In the genomic region with DNA sequence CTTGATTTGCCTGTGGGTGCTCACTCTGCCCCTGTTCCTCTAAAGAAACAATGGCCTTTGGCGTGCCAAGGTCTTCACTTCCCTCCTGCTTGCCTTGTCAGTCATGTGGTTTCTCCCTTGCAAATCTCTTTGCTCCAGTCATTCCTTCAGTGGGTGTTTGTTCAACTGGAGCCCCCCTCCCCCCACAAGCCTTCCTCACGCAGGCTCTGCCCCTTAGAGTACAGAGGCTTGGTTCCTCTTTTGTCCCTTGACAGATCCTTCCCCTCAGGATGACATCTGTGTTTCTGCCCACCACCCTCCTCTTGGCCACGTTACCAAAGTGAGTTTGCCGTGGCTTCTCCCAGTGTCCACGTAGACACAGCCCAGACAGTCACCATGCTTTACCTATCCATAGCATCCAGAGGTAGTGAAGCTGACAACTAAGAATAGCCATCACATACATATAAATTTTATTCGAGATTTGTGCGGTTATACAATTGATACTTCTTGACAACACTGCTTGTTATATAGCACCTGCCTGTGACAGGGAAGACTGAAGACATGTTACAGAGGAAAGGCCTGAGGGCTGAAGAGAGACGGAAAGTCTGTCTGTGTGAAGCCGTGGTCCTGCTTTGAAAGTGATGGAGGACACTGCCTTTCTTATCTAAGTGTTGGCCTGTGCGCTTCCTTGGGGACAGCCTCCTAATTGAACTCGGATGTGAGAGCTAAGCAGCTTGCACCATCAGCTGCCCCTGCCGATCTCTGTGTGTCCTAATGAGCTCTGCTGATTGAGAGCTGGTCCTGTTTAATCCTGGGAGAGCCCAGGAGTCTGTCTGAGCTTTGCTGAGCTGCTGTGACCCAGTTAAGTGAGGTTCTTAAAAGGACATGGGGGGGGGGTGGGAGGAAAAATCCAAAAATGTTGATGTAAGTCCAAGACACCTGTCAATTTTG, we compare ENCODE assay signal across 11 mouse cellular contexts.
DNase-seq lines count a peak whose midpoint lies in the region; ATAC-seq and TF ChIP-seq lines count a peak whose summit lies in the region.
"Had no signal": no experiment of that assay in that cellular context is flagged by ENCODE, and none has a peak within 500 bp of the region (broad histone marks: within the 10 kb centered on the region; RNA-seq: fewer than 3 reads in every experiment).

No protein-coding gene starts in this region.

- no peak overlapping the region for H3K27ac ChIP-seq in lung, postnatal 0 days (ENCODE audit: low read length)
- H3K27ac ChIP-seq: macrophage had no signal

- no peak overlapping the region for H3K4me2 ChIP-seq in lung, postnatal 0 days (replicated peaks; ENCODE audit: low read depth, low read length)

- no peak for TF ChIP-seq CTCF in lung, postnatal 0 days (IDR thresholded peaks at IDR 0.05)

- no peak overlapping the region for H3K4me3 ChIP-seq in lung, postnatal 0 days (ENCODE audit: low read depth, low read length)

- H3K9ac ChIP-seq in lung, postnatal 0 days (replicated peaks; ENCODE audit: low read depth): no peak overlapping the region

- no peaks in the 10 kb centered on the region for H3K27me3 ChIP-seq in lung, postnatal 0 days (replicated peaks; ENCODE audit: insufficient read depth, low read length)
- H3K27me3 ChIP-seq: Patski had no signal

- peak; percentile 12 for DNase-seq in adrenal gland, postnatal 14 days
- DNase-seq in adrenal gland, adult 8-10 months: no peak
- DNase-seq in lung, postnatal 0 days (ENCODE audit: low spot score): no peak
- no peak for DNase-seq in lung, postnatal 14 days
- DNase-seq in liver: peak; percentile 28
- DNase-seq in retina, embryonic 14.5 days (ENCODE audit: low spot score): peak; percentile 65
- no peak for DNase-seq in spleen, postnatal 14 days (ENCODE audit: low spot score in 2 of 2)
- DNase-seq in spleen, adult 18-20 months: no peak
- DNase-seq: kidney, adult 8-10 months had no signal

- no peaks in the 10 kb centered on the region for H3K4me1 ChIP-seq in lung, postnatal 0 days (ENCODE audit: insufficient read depth, low read depth, low read length)

- no peaks in the 10 kb centered on the region for H3K9me3 ChIP-seq in lung, postnatal 0 days (ENCODE audit: low read length)

- no peaks in the 10 kb centered on the region for H3K36me3 ChIP-seq in lung, postnatal 0 days (ENCODE audit: insufficient read depth, low read length)

- ATAC-seq in lung, postnatal 0 days: peak; percentile 35; the same call in 1 of the 2 replicates
- ATAC-seq: Patski had no signal

- no peak for TF ChIP-seq EP300 in lung, postnatal 0 days (IDR thresholded peaks at IDR 0.05)

- WGBS in lung, postnatal 0 days: 49% methylated on average over 12 of the region's 12 CpGs

Comparison
In these comparisons a context has a peak if more than half of its experiments do, and no peak if none do; other contexts are left out.
1. DNase-seq: peak in adrenal gland, postnatal 14 days (single experiment), liver (single experiment) and retina, embryonic 14.5 days (single experiment); none in adrenal gland, adult 8-10 months (single experiment), lung, postnatal 0 days (single experiment), lung, postnatal 14 days (single experiment), spleen, postnatal 14 days (0 of 2) and spleen, adult 18-20 months (0 of 2).